Mouse (Mus musculus): ENCODE results near the gene Ntng2.

The Ntng2 gene

GRCm38 (mm10) chr2:29190392-29190791 is 62.4 kb downstream of the Ntng2 start:
- DNase-seq: no peak

- DNase-seq: no peak
Measured at GRCm38 (mm10) chr2:29186209-29186608, 66.6 kb downstream of the Ntng2 start.

GRCm38 (mm10) chr2:29183266-29183924 is 69.4 kb downstream of the Ntng2 start:
- DNase-seq: no peak

GRCm38 (mm10) chr2:29181111-29181510 is 71.7 kb downstream of the Ntng2 start:
- DNase-seq: no peak

GRCm38 (mm10) chr2:29179810-29180209 is 73.0 kb downstream of the Ntng2 start:
- no peak for DNase-seq

GRCm38 (mm10) chr2:29174887-29175286 is 77.9 kb downstream of the Ntng2 start:
- DNase-seq: no peak

GRCm38 (mm10) chr2:29168067-29168466 is 84.7 kb downstream of the Ntng2 start:
- DNase-seq: no peak

GRCm38 (mm10) chr2:29151941-29152340 is 100.9 kb downstream of the Ntng2 start:
- DNase-seq: no peak

Data from thymus, postnatal 36 days (tissue).